Mouse (Mus musculus) left cerebral cortex, postnatal 25 days (tissue): ENCODE results near the gene Phc1. TPM values are rescaled to one million over a fixed set of nuclear protein-coding genes. Genes with fewer than 3 reads are reported as not detected.

Source experiments
- DNase-seq, 2 experiments: peaks; one replicate each; pipeline ENCODE4 v3.0.0; 2022; ENCODE audit warnings: low spot score in 2 of 2, mixed read lengths in 1 of 2
- intact Hi-C: fragments of 180-260 bp; cut with DNase I; formaldehyde crosslinking; loops from one replicate; pipeline ENCODE4 v1.15.1; 2025
- total RNA-seq, 2 experiments: library from RNA; stranded (reverse); gene quantifications; 2 replicates each; pipeline ENCODE4 v1.2.3; 2021

Phc1 gene
- total RNA-seq, 2 experiments from 2014 or later: 56.8 to 64.7 TPM

DNA sequence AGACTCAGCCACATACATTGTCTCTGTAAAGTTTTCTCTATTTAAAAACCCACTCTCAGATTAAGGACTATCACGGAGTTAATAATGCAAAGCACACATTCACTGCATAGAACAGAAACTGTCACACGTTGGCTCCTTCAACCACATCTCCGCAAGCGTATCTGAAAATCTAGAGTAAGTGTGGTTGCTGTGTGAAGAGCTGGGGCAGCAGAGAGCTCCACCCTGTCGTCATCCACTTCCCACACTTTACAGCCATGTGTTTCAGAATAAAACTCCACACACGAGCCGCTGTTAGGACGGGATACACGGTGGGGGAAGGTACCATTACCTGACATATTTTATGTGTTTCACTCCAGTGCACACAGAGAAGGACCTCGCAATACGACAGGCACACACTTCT is 70.2 kb downstream of the Phc1 start:
- peak in 1 of 2 experiments; percentile 23 for DNase-seq
- intact Hi-C loops: no loop called here

DNA sequence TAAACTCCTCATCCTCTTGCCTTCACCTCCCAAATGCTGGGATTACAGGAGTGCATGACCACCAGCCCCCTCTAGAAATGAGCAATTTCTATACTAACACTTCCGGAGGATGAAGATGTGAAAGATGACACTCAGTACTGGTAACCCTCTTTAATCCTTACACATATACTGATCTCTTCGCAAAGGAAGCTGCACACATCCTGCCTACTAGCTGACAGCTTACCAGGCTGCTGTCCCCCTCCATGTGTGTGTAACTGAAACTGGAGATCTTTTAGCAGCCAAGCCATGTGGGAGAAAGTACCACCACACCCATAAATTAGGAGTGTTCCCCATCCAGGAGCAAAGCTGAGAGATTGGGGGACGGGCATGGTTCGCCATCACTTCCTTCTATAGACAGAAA is 71.2 kb downstream of the Phc1 start:
- DNase-seq: no peak
- intact Hi-C loops: no loop called here

DNA sequence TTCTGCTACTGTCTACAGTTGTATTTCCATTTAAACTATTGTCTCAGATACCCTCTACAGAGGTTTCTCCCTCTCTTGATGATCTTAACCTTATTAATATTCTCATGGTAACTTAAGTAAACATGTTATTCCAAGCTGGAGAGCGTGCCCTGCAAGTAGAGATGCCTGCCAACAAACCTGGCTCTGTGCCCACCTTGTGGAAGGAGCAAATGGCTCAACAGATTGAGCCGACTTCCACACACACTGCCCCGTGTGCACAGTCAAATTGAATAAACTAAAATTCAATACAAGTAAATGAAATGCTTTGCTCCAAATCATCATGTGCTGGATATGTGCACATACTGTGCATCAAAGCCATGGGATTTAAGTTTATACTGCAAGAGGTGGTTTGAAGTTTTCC is 71.8 kb downstream of the Phc1 start:
- intact Hi-C loops: no loop called here
- DNase-seq: peak; percentile 22 to 42

Other genes starting within 250 kb of the Phc1 start
- gene Klrg1, start 57.7 kb downstream of the Phc1 start, total RNA-seq: under 1 TPM in 1 of 2 experiments, not detected in 1; 0.25 TPM
- gene M6pr, start 31.8 kb downstream of the Phc1 start, total RNA-seq: 10 to 100 TPM; 62.3 to 64.3 TPM
- 10 to 100 TPM; 84.1 to 91.8 TPM for gene Rimklb, start 158.2 kb upstream of the Phc1 start, total RNA-seq
- 1 to 10 TPM in 1 of 2 experiments, under 1 TPM in 1; 0.32 to 1.2 TPM for gene Mfap5, start 165.3 kb upstream of the Phc1 start, total RNA-seq
- not detected for gene Aicda, start 213.2 kb upstream of the Phc1 start, total RNA-seq